Mouse (Mus musculus) urinary bladder, postnatal 4 days (tissue): ENCODE measurements around the gene Afmid.

Experiments used
- DNase-seq, 2 experiments: peaks; one replicate each; pipeline ENCODE4 v3.0.0; 2021 to 2022; ENCODE audit warnings: low spot score in 2 of 2

Gene Afmid

GRCm38 (mm10) chr11:117879676-117880075 is 54.0 kb downstream of the Afmid start:
- DNase-seq = no peak

GRCm38 (mm10) chr11:117880336-117880976 is 54.7 kb downstream of the Afmid start:
- no peak for DNase-seq

- no peak for DNase-seq
These were observed 55.2 kb downstream of the Afmid start for GRCm38 (mm10) chr11:117880977-117881358.

- peak in 1 of 2 experiments; percentile 40 for DNase-seq
These were observed 56.1 kb downstream of the Afmid start for GRCm38 (mm10) chr11:117881787-117882186.

- DNase-seq = no peak
These were observed 56.5 kb downstream of the Afmid start for GRCm38 (mm10) chr11:117882208-117882607.

GRCm38 (mm10) chr11:117886000-117886399 is 60.3 kb downstream of the Afmid start:
- no peak for DNase-seq

- no peak for DNase-seq
These were observed 62.6 kb downstream of the Afmid start for GRCm38 (mm10) chr11:117888168-117888852.

- peak in 1 of 2 experiments; percentile 56 for DNase-seq
These were observed 63.4 kb downstream of the Afmid start for GRCm38 (mm10) chr11:117888853-117889822.
